Mouse (Mus musculus) lung, adult 2 months (tissue): ENCODE measurements around the gene Pheta1. TPM values are rescaled to one million over a fixed set of nuclear protein-coding genes. Genes with fewer than 3 reads are reported as not detected.
A peak's percentile ranks its signal among the peaks of the same experiment; 100 is the strongest.

Experiments used
- DNase-seq: peaks from one replicate; pipeline ENCODE4 v3.0.0; 2022
- H3K4me1 ChIP-seq: fragments of 200-500 bp; 2 replicates; pipeline ENCODE4 v1.6.1; 2011; ENCODE audit warnings: low read length; ENCODE audit not compliant: control insufficient read depth, insufficient read depth
- H3K4me3 ChIP-seq: fragments of 200-500 bp; replicated peaks from 2 replicates; pipeline ENCODE3; 2011; ENCODE audit warnings: low read depth, mild to moderate bottlenecking, control low read depth, low read length; ENCODE audit errors: extremely low read depth
- CTCF ChIP-seq: fragments of 200-500 bp; IDR thresholded peaks from 2 replicates; pipeline ENCODE4 v1.5.1; 2011; ENCODE audit warnings: mild to moderate bottlenecking, low read length, control low read depth; ENCODE audit not compliant: insufficient read depth
- POLR2A ChIP-seq: fragments of 200-500 bp; IDR thresholded peaks from 2 replicates; pipeline ENCODE4 v1.6.1; 2011; ENCODE audit warnings: low read depth, mild to moderate bottlenecking, control low read depth, low read length, borderline replicate concordance; ENCODE audit errors: extremely low read depth
- WGBS: fragments of 180-500 bp; shearing (Covaris S2); methylation state at CpG from one replicate; pipeline ENCODE4 v1.1.7; 2018; 5-methylcytosine and 5-hydroxymethylcytosine counted together
- polyA plus RNA-seq: library from polyadenylated mRNA; depleted of rRNA; stranded (reverse); fragments of >200 nt; gene quantifications from 2 replicates; pipeline ENCODE4 v1.2.3, GENCODE M21; 2012

Gene Pheta1
- polyA plus RNA-seq, 1 experiment, result 20.4 TPM

DNA sequence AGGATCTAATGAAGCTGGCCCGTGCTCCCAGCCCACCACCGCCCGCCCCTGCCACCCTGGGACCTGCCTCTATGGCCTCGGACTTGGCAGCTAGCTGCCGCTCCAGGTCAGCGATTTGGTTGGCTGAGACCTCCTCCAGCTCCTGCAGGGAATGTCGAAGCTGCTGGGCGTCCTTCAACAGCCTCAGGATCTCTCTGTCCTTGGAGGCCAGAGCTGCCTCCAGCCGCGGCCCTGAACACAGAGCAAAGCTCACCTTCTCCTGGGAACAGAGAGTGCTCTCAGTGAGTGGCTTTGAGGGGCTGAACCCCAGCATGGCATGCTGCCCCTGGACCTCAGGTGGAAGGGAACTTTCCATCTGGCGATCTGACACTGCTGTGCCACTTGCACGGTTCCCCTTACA is 28.1 kb downstream of the Pheta1 start:
- Histone ChIP-seq H3K4me1 (no peaks in the 10 kb centered on the region), H3K4me3 (no peak overlapping the region)
- WGBS, result 80% methylated on average over 12 of the region's 12 CpGs
- DNase-seq, result no peak
- TF ChIP-seq CTCF (no peak), POLR2A (no peak)

DNA sequence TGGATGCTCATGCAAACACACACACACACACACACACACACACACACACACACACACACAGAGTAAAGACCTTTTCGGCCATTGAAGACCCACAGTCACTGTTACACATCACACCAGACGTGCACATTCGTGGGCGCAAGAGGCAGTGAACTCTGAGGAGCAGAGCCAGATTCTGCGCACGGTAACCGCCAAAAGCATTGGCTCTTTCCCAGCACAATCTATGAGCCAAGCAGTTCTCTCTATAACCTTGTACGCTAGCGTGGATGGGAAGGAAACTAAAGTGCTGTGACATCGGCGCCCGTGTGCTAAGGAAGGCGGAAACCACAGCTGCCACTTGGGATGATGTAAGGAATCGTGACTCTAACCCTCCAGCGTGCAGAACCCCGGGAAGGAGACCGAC is 29.9 kb downstream of the Pheta1 start:
- no peak for TF ChIP-seq POLR2A
- no peak for TF ChIP-seq CTCF
- DNase-seq, result no peak
- WGBS, result 78% methylated on average over 17 of the region's 17 CpGs
- no peak overlapping the region for H3K4me3 ChIP-seq
- no peaks in the 10 kb centered on the region for H3K4me1 ChIP-seq

DNA sequence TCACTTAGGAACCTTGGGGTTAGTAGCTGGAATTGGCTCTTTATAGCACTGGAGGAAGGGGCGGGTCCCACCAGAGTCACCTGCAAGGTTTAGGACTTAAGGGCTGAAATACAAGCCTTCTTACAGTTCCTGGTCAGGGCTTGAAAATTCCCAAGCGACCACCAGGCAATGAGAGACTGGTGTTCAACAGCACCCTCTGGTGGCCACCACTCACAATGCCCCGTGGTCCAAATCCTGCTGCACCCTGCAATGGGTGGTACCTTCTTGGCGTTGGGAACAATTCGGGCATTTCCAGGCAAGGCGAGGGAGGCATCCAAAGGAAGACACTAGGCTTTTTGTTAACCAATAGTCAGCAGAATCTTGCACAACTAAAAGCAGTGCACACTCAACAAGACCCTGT is 30.4 kb downstream of the Pheta1 start:
- no peak overlapping the region for H3K4me3 ChIP-seq
- DNase-seq, result peak; percentile 51
- TF ChIP-seq CTCF (peak; percentile 85), POLR2A (no peak)

DNA sequence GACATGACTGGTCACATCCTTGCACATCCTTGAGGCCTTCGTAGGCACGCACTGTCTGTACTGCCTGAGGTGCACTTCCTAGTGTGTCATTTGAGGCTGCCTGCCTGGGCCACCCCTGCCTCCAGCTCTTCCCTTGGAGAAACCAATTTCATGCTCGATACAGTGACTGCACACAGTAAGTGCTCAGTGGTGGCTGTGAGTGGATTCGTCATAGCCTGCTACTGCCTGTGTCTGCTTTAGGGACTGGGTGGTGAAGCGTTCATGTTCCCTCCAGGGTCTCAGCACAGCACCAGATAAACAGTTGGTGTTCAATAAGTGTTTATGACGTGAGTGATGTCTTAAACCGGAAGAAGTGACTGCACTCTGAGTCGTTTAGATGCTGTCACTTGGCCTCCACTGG is 34.6 kb downstream of the Pheta1 start:
- no peak for TF ChIP-seq CTCF
- TF ChIP-seq POLR2A, result no peak
- no peak overlapping the region for H3K4me3 ChIP-seq
- DNase-seq, result no peak
- H3K4me1 ChIP-seq, result no peaks in the 10 kb centered on the region
- 76% methylated on average over 8 of the region's 8 CpGs for WGBS

More for the DNA sequence above, 30.4 kb downstream of the Pheta1 start:
- H3K4me1 ChIP-seq, result no peaks in the 10 kb centered on the region
- WGBS, result 51% methylated on average over 6 of the region's 6 CpGs

DNA sequence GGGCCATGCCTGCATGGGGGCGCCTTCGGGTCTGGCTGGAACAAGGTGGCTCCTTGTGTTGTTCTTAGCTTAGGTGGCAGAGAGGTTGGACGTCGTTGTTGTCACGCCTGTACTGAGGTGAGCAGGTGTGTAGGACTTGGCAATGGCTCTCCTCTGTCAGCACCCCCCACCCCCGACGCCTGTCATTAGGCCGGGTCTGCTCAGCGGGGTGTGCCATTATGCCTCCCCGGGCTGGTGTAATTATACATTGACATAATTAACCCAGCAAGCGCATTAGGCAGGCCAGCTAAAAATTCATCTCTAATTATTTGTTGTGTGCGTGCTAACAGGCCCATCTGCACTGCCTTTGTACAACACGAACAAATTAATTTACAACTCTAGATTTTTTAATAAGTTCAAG is 40.6 kb downstream of the Pheta1 start:
- 68% methylated on average over 13 of the region's 13 CpGs for WGBS
- no peak for DNase-seq

DNA sequence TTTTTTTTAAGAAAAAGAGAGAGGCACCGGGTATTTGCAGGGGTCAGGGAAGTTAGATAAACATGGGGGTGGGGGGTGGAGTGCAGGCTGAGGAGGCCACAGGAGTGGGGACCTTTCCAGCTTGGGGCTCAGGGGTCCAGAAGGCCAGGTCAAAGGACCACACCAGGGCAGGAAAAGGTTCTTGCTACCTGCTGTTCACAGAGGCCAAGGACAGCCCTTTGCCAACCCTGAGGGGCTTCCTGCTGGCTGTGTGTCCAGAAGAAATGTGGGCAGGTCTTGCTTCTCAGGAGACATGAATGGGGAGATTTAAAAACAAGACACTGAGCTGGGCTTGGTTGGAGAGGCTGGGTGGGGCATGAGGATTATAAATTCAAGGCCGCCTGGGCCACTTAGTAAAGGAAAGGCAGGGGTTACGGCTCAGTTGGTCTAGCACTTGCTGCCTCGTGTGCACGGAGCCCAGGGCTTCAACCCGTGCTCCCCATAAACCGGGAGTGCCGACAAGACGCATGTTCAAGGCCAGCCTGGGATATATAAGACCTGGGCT is 41.1 kb downstream of the Pheta1 start:
- Histone ChIP-seq H3K4me1 (no peaks in the 10 kb centered on the region), H3K4me3 (no peak overlapping the region)
- no peak for DNase-seq
- no peak for TF ChIP-seq POLR2A
- TF ChIP-seq CTCF, result no peak
- WGBS, result 60% methylated on average over 9 of the region's 9 CpGs

More for the DNA sequence above, 40.6 kb downstream of the Pheta1 start:
- TF ChIP-seq CTCF (no peak), POLR2A (no peak)
- no peak overlapping the region for H3K4me3 ChIP-seq
- H3K4me1 ChIP-seq, result no peaks in the 10 kb centered on the region

DNA sequence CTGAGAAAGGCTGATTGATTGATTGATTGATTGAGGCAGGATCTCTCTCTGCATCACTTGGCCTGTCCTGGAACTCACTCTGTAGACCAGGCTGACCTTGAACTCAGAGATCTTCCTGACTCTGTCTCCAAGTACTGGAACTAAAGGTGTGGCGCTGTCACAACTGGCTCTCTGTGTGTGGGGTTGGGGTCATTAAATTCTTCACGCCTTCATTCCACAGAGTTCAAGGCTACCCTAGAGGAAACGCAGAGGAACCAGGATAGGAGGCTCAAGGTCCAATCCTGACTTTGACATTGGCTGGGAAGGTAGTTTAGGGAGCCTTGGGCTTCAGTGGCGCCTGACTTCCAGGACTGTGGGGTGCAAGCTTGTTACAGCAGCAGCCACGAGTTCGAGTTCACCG is 42.1 kb downstream of the Pheta1 start:
- TF ChIP-seq POLR2A (no peak), CTCF (no peak)
- Histone ChIP-seq H3K4me3 (no peak overlapping the region), H3K4me1 (no peaks in the 10 kb centered on the region)
- no peak for DNase-seq
- WGBS, result 85% methylated on average over 7 of the region's 7 CpGs

DNA sequence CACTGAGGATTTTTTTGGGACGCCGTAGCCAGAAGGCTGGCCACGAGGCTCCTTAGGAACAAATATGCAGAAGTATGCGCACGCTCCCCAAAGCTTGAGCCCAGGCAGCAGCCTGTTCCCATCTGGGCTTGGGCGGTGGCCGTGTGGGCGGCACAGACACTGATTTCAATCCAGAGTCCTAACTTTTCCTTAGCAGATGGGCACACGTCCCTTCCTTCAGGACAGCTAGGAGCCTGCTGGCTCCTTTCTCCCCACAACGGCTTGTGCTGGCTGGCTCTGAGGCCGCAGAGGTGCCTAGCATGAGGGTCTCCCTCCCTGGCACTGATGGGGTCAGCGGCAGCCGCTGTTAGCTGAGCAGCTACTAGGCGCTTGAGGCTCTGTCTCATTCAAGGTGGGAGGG is 43.5 kb downstream of the Pheta1 start:
- TF ChIP-seq POLR2A (no peak), CTCF (no peak)
- Histone ChIP-seq H3K4me1 (no peaks in the 10 kb centered on the region), H3K4me3 (no peak overlapping the region)
- WGBS, result 81% methylated on average over 14 of the region's 14 CpGs
- no peak for DNase-seq

DNA sequence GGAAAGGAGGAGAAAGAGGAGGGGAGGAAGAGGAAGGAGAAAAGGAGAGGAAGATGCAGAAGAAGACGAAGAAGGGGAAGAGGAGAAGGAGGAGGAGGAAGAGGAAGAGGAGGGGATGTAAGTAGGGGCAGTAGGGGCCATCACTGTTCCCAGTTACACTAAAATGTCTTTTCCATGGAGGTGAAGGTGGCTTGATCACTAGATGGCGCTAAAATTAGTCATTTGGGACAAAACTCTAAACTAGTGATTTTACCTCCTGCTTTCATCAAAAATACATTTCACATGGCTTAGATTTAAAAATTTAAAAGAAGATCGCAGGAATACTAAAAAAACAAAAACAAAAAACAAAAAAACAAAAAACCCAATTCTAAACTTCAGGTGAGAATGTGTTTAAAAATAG is 44.8 kb downstream of the Pheta1 start:
- WGBS, result 23% methylated on average over 3 of the region's 3 CpGs
- TF ChIP-seq POLR2A (no peak), CTCF (peak; percentile 18; the same call in 1 of the 2 replicates)
- no peak for DNase-seq
- H3K4me3 ChIP-seq, result no peak overlapping the region
- H3K4me1 ChIP-seq, result no peaks in the 10 kb centered on the region

DNA sequence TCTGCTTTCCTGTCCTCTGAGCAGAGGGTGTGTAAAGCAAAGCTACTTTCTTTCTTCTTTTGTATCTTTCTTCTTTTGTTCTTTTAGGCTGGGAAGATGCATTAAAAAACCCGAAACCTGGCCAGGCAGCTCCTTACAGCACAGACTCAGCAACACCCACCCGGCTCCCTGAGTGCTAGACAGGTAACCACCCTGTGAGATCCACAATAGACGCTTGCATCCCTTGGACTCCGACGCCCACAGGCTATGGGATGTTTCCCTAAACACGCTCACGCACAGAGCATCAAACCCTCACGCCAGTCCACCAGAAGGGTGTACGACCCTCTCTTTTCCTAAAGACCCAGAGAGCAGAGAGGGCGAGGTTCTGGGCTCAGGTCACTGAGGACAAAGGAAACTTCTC is 45.9 kb downstream of the Pheta1 start:
- no peak for DNase-seq
- WGBS, result 72% methylated on average over 10 of the region's 10 CpGs
- TF ChIP-seq CTCF (no peak), POLR2A (no peak)
- no peaks in the 10 kb centered on the region for H3K4me1 ChIP-seq
- H3K4me3 ChIP-seq, result no peak overlapping the region
